Mouse (Mus musculus): ENCODE results near the gene Endou.

The Endou gene

GRCm38 (mm10) chr15:97726310-97726709 lies 4.8 kb downstream of the Endou start:
- DNase-seq: no peak

- no peak for DNase-seq
Measured at GRCm38 (mm10) chr15:97725198-97725785, 5.8 kb downstream of the Endou start.

GRCm38 (mm10) chr15:97724346-97725197 lies 6.6 kb downstream of the Endou start:
- no peak for DNase-seq

- DNase-seq: no peak
Measured at GRCm38 (mm10) chr15:97723536-97724345, 7.4 kb downstream of the Endou start.

GRCm38 (mm10) chr15:97721008-97721701 lies 10.0 kb downstream of the Endou start:
- no peak for DNase-seq

- DNase-seq: no peak
Measured at GRCm38 (mm10) chr15:97720026-97720675, 11.0 kb downstream of the Endou start.

- no peak for DNase-seq
Measured at GRCm38 (mm10) chr15:97719494-97719893, 11.6 kb downstream of the Endou start.

- DNase-seq: no peak
Measured at GRCm38 (mm10) chr15:97718535-97719155, 12.5 kb downstream of the Endou start.

GRCm38 (mm10) chr15:97717861-97718534 lies 13.1 kb downstream of the Endou start:
- DNase-seq: peak; percentile 85

- no peak for DNase-seq
Measured at GRCm38 (mm10) chr15:97716782-97717181, 14.4 kb downstream of the Endou start.

GRCm38 (mm10) chr15:97715734-97716133 lies 15.4 kb downstream of the Endou start:
- no peak for DNase-seq

- no peak for DNase-seq
Measured at GRCm38 (mm10) chr15:97715083-97715482, 16.1 kb downstream of the Endou start.

GRCm38 (mm10) chr15:97712546-97712945 lies 18.6 kb downstream of the Endou start:
- no peak for DNase-seq

- DNase-seq: no peak
Measured at GRCm38 (mm10) chr15:97710906-97711305, 20.2 kb downstream of the Endou start.

- DNase-seq: peak; percentile 95
Measured at GRCm38 (mm10) chr15:97705211-97706050, 25.7 kb downstream of the Endou start, which contains the start of gene Rpap3. Rpap3 (minus strand) TSS chr15:97705825.

GRCm38 (mm10) chr15:97696616-97697015 lies 34.5 kb downstream of the Endou start:
- DNase-seq: no peak

GRCm38 (mm10) chr15:97693411-97693810 lies 37.7 kb downstream of the Endou start:
- DNase-seq: no peak

- DNase-seq: no peak
Measured at GRCm38 (mm10) chr15:97684118-97684517, 47.0 kb downstream of the Endou start.

- no peak for DNase-seq
Measured at GRCm38 (mm10) chr15:97682053-97682452, 49.1 kb downstream of the Endou start.

GRCm38 (mm10) chr15:97679991-97680681 lies 51.0 kb downstream of the Endou start:
- no peak for DNase-seq
